Mouse (Mus musculus) cerebellum, adult 2 months (tissue): ENCODE data around the gene Rin3.

Source experiments
- CTCF ChIP-seq: fragments of 200-500 bp; IDR thresholded peaks from 2 replicates; pipeline ENCODE4 v1.5.1; 2011; ENCODE audit warnings: low read depth, mild to moderate bottlenecking, control low read depth, low read length, moderate library complexity, borderline replicate concordance; ENCODE audit not compliant: insufficient read depth
- POLR2A ChIP-seq: fragments of 200-500 bp; IDR thresholded peaks from 2 replicates; pipeline ENCODE4 v1.6.1; 2011; ENCODE audit warnings: low read length, control low read depth, borderline replicate concordance; ENCODE audit not compliant: insufficient read depth

DNA sequence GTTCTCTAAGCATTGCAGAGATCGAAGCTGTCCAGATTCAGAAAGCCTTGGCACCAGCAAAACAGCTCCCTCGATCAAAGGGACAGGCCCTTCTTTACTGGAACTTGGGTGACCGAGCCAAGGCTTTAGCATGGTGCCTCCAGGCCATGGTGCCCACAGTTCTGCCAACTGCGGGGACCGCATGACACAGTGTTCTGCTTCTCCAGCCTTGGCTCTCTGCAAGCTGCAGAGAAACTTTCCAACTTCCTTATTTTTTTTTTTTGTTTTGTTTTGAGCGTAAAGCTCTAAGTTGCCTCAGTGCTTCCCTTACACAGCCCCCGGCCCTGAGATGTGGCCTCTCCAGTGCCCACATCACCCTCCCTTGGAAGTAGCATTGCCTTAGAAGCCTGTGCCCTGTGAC lies 82.2 kb downstream of the Rin3 start:
- no peak for TF ChIP-seq CTCF
- TF ChIP-seq POLR2A, result no peak
